Mouse (Mus musculus): ENCODE data around the gene Ankrd65.

GRCm38 (mm10) chr4:155774971-155775740 is 15.1 kb upstream of the Ankrd65 start:
- TF ChIP-seq CTCF (conservative IDR thresholded peaks at IDR 0.05; ENCODE audit: low read length) (no peak), POU5F1 (IDR thresholded peaks at IDR 0.05; ENCODE audit: borderline replicate concordance, low read length) (no peak), NANOG (IDR thresholded peaks at IDR 0.05; ENCODE audit: borderline replicate concordance, low read length) (no peak)

Measured in E14TG2a.4 (cell line).